Mouse (Mus musculus): ENCODE data around the gene Cdr2.
"Not testable (repeated sequence)": the region's sequence is repeated elsewhere in the genome, so short reads cannot be mapped to it uniquely, and the experiment has no call there.

The Cdr2 gene

DNA sequence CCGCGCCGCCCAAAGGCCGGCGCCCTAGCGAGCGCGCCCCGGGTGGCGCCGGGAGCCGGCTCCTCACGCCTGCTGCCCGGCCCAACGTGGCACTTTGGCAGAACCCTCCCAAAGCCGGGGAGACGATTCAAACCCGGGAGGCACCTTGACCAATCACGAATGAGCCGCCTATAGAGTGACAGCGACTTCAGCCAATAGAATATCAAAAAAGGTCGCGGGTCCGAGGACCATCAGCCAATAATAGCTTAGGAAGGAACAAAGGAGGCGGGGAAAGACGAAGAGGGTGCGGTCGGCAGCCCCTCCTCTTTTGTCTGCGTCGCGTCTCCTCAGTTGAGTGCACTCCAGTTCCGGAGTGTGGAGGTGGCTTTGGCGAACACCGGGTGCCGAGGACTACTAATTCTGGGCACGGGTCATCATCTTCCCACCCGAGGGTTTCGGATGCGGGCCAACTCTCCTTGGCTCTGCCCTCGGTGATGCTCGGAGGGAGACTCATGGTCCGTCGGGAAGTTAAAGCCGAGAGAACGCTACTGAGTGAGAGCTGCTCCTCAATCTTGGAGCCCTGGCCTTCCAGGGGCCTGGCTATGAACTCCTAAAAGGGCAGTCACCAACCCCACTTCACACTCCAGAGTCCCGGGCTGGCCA lies at the start of gene Cdr2, which contains the start of gene Mfsd13b:
TSS of gene Cdr2 (minus strand) at position 113 of the 642 bp plus-strand sequence.
TSS of gene Mfsd13b (plus strand) at position 310 of the 642 bp plus-strand sequence.
- DNase-seq (ENCODE audit: inconsistent age in 2 of 2, low spot score in 1 of 2), result peak; percentile 97 to 100

DNA sequence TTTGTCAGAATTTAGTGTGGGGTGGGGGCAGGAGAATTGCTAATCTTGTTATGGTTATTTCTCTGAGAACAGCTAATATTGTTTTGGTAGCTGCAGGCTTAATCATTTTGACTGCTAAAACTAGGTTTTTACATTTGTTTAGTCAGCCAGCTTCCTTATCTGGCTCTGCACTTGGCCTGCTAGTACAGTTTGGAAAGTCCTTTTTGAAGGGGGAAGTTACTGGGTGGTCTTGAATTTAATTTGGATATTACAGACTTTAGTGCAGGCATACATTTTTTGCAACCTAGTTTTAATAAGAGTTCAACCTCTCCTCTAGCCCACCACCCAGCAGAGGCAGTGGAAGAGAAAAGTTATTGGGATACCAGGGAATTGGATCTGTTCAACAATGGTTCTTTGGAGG lies 47.8 kb upstream of the Cdr2 start:
- DNase-seq (ENCODE audit: inconsistent age in 2 of 2, low spot score in 1 of 2), result not testable (repeated sequence)

- no peak for DNase-seq (ENCODE audit: inconsistent age in 2 of 2, low spot score in 1 of 2)
Observed at GRCm38 (mm10) chr7:121026300-121026699, 44.2 kb upstream of the Cdr2 start.

- no peak for DNase-seq (ENCODE audit: inconsistent age in 2 of 2, low spot score in 1 of 2)
Observed at GRCm38 (mm10) chr7:121025221-121026008, 43.3 kb upstream of the Cdr2 start.

DNA sequence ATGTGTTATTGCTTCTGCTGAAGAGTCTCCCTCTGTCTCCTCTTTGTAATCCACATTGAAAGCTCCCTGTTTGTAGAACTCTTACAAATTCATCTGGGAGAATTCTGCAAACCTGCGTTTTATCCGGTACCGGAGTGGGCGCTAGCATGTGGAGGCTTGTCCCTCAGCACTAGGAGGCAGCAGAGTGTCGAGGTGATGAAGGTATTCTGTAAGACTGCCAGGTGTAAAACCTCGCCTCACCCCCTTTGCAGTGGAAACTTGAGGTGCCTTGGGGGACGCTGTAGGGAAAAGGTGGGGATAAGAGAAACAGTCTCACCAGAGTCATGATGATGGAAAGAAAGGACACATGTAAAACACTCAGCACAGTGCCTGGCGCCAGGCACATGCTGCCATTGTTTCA lies 38.2 kb upstream of the Cdr2 start:
- peak in 1 of 2 experiments; percentile 49 for DNase-seq (ENCODE audit: inconsistent age in 2 of 2, low spot score in 1 of 2)

DNA sequence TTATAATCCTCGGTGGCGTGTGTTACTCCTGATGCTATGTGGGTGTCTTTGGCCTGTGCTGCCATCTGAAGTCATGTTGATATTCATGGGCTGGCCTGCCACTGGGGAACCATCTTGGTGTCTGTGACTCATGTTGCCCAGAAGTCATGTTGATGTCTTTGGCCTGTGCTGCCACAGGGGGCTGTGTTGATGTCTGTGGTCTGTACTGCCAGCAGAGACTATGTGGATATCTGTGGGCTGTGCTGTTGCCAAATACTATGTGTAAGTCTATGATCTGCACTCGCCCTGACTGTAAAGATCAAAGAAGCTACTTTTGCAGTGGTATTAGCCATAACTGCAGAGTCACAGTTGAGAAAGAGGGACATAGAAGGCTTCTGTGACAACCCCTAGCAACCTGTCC lies 36.7 kb upstream of the Cdr2 start:
- DNase-seq (ENCODE audit: inconsistent age in 2 of 2, low spot score in 1 of 2), result no peak

DNA sequence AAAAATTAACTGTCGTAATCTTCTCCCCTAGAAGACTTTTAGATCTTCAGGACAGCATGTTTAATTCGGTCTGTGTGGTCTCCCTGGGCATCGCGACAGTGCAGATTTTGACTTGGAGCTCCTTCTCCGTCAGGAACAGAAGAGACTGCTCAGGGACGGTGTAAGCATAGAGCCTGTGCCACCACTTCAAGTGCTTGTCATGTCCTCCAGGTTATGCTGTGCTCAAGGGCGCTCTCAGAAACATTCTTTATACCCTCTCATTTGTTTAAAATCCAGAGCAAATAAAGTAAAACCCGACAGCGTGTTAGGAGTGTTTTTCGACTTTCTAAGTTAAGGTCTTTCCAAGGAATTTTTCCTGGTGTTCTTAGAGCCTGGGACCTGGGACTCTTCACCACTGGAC lies 32.4 kb upstream of the Cdr2 start:
- no peak for DNase-seq (ENCODE audit: inconsistent age in 2 of 2, low spot score in 1 of 2)

- no peak for DNase-seq (ENCODE audit: inconsistent age in 2 of 2, low spot score in 1 of 2)
Observed at GRCm38 (mm10) chr7:121011794-121012689, 29.9 kb upstream of the Cdr2 start.

DNA sequence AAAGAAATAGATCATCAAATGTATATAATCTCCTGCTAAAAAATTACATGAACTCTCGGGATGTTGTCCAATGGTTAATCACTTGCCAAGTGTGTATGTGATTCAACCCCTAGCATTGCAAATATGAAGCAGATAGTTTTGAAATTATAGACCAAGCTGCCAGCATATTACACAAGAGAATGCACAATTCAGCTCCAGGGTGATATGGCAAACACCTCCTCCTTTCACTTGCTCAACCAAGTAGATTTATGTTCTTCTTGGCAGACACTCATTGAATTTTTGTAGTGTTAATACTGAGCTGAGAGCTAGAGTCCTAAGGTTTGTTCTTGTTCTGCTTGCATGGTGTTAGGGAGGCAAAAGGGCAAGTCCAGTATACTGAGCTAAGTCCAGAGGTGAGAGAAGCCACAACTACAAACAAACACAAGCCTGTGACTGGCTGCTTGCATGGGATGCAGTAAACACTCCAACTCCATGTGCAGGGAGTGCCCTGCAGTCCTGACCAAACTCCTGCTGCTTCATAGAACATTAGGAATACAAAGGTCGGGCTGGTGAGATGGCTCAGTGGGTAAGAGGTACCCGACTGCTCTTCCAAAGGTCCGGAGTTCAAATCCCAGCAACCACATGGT lies 21.8 kb upstream of the Cdr2 start:
- peak in 1 of 2 experiments; percentile 72 for DNase-seq (ENCODE audit: inconsistent age in 2 of 2, low spot score in 1 of 2)

DNA sequence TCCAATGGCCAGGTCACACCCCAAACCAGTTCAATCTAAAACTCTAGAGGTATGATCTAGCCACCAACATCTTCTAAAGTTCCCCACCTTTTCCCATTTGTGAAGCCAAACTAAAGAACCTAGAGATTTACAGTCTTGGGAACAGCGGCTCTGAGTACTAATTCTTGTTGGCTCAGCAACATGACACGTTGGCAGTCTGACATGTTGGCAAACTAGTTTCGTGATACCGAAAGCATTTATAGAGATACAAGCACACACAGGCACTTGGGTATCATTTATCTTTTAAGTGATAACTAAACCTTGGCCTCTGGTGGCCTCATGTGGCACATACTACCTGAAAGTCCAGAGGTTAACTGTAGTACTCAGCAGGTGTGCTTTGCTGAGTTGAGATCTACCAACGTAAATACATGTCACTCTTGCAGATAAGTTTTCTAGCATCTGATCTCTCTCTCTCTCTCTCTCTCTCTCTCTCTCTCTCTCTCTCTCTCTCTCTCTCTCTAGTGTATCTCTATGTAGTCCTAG lies 20.4 kb upstream of the Cdr2 start:
- no peak for DNase-seq (ENCODE audit: inconsistent age in 2 of 2, low spot score in 1 of 2)

GRCm38 (mm10) chr7:121001879-121002278 lies 19.8 kb upstream of the Cdr2 start:
- no peak for DNase-seq (ENCODE audit: inconsistent age in 2 of 2, low spot score in 1 of 2)

DNA sequence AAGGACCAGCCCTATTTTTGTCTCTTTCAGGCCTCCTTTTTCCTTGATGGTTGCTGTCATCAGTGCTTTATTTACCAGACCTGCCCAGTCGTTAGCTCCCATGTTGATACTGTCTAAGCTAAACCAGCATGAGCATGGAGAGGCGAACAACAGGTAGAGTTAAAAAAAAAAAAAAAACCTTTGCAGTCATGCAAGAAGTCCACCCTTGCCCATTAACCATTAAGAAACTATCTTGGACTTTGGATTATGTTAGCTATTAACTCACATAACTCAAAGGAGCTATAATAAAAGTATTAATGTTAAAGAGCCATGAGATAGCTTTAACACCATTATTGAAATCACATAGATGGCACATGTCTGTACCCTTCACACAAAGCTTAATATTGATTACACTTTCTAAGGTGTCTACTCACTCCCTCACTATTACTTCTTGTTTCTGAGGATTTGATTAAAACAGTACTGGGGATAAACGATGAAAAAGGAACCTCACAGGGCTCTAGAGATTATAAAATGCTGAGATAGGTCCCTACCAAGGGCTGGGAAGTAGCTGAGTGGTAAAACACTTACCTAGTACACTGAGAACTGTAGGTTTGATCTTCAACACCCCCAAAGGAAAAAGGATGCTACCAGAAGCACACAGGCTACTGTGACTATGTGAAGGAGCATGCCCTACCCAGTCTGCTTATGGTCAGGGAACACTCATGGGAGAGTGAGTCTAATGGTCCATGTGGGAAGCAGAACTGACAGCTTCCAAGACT lies 18.1 kb upstream of the Cdr2 start:
- DNase-seq (ENCODE audit: inconsistent age in 2 of 2, low spot score in 1 of 2), result no peak

GRCm38 (mm10) chr7:120999021-120999530 lies 17.0 kb upstream of the Cdr2 start:
- peak; percentile 7 to 56 for DNase-seq (ENCODE audit: inconsistent age in 2 of 2, low spot score in 1 of 2)

- DNase-seq (ENCODE audit: inconsistent age in 2 of 2, low spot score in 1 of 2), result no peak
Observed at GRCm38 (mm10) chr7:120991191-120991590, 9.1 kb upstream of the Cdr2 start.

GRCm38 (mm10) chr7:120982968-120983367 lies 856 bp upstream of the Cdr2 start:
- no peak for DNase-seq (ENCODE audit: inconsistent age in 2 of 2, low spot score in 1 of 2)

- DNase-seq (ENCODE audit: inconsistent age in 2 of 2, low spot score in 1 of 2), result peak; percentile 47 to 70
Observed at GRCm38 (mm10) chr7:120980931-120981924, 884 bp downstream of the Cdr2 start.

DNA sequence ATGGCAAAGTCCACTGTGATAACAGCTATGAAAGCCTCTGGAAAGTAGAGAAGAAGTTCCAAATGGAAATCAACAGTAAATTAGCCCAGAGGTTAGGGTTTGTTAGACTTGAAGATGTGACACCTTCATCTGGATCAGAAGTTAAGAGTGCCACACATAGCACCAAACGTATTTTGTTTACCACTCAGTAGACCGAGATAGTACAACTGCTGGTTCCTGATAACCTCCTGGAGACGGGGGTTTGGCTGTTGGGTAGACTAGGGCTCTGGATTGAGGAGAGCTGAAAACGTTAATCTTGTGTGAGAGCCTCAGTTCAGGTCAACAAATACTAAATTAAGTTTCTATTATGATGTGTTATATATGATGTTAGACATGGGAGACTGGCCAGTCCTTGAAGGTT lies 2.1 kb downstream of the Cdr2 start:
- DNase-seq (ENCODE audit: inconsistent age in 2 of 2, low spot score in 1 of 2), result no peak

DNA sequence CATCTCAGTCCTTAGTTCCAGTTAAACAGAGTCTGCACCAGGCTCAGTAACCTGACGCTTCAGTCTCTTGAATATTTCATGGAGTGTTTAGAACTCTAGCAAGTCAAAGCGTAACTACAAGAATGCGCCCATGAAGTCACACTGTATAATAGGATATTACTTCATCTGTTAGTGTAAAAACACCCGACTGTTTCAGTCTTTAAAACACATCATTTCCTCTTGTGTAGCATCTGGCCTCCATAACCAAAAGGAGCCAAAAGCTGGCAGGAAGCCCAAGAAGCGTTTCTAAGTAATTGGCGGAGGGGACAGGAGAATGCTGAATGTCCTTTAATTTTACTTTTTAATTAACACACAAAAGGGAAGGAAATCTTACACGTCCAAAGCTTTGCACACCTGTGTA lies 5.0 kb downstream of the Cdr2 start:
- DNase-seq (ENCODE audit: inconsistent age in 2 of 2, low spot score in 1 of 2), result peak in 1 of 2 experiments; percentile 26

DNA sequence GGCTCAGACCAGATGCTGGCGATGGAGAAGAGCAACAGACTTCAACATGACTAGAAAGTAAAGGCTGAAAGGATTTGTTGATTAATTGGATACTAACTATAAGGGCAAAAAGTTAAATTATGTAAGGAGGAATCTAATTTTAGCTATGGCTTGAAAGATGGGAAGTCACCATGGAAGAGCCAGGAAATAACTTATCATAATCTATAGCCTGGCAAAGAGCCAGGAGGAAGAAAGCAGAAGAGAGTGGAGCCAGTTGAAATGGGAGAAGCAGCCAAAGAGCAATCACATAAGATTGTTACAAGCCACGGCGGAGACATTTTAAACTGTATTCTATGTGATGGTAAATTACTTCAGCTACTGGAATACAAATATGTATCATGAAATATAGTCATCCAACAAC lies 8.1 kb downstream of the Cdr2 start:
- no peak for DNase-seq (ENCODE audit: inconsistent age in 2 of 2, low spot score in 1 of 2)
